8 mouse cellular contexts compared by ENCODE assay signal in genomic region chr11:5059704-5060156, GRCm38 (mm10). TPM values are rescaled to one million over a fixed set of nuclear protein-coding genes. Genes with fewer than 3 reads are reported as not detected.
A peak's percentile ranks its signal among the peaks of the same experiment; 100 is the strongest.
DNase-seq lines count a peak whose midpoint lies in the region; ATAC-seq and TF ChIP-seq lines count a peak whose summit lies in the region.

No protein-coding gene starts in this region.

- H3K4me1 ChIP-seq in kidney, embryonic 15.5 days, result peaks cover 86% of the 10 kb centered on the region
- peaks cover 56% of the 10 kb centered on the region for H3K4me1 ChIP-seq in kidney, embryonic 14.5 days (ENCODE audit: control insufficient read depth, insufficient read depth, low read length)
- peaks cover 10 to 54% of the 10 kb centered on the region in 2 experiments for H3K4me1 ChIP-seq in ES-E14 (ENCODE audit: control insufficient read depth in 2 of 2, insufficient read depth in 2 of 2, low read length in 2 of 2, poor library complexity in 1 of 2)
- peaks cover 37% of the 10 kb centered on the region for H3K4me1 ChIP-seq in heart, postnatal 0 days (ENCODE audit: control insufficient read depth, insufficient read depth)
- peaks cover 50% of the 10 kb centered on the region for H3K4me1 ChIP-seq in liver, postnatal 0 days (ENCODE audit: insufficient read depth)

- WGBS in kidney, embryonic 15.5 days, result 8% methylated on average over 27 of the region's 27 CpGs
- 15% methylated on average over 27 of the region's 27 CpGs for WGBS in kidney, embryonic 14.5 days
- 11% methylated on average over 27 of the region's 27 CpGs for WGBS in heart, postnatal 0 days
- 12% methylated on average over 27 of the region's 27 CpGs for WGBS in liver, postnatal 0 days (ENCODE audit: insufficient replicate concordance)

- H3K36me3 ChIP-seq in kidney, embryonic 15.5 days, result 0 out of 2 replicates have a peak, but pooled peaks cover 3% of the 10 kb centered on the region
- no peaks in the 10 kb centered on the region; the same call in 1 of the 2 replicates for H3K36me3 ChIP-seq in kidney, embryonic 14.5 days (ENCODE audit: control insufficient read depth, insufficient read depth, low read length)
- H3K36me3 ChIP-seq in ES-E14 (ENCODE audit: control insufficient read depth, insufficient read depth, low read length, poor library complexity, severe bottlenecking), result peaks cover 16% of the 10 kb centered on the region; the same call in 1 of the 2 replicates
- H3K36me3 ChIP-seq in heart, postnatal 0 days (replicated peaks; ENCODE audit: control insufficient read depth, insufficient read depth, low read length), result no peaks in the 10 kb centered on the region
- no peaks in the 10 kb centered on the region for H3K36me3 ChIP-seq in liver, postnatal 0 days (replicated peaks; ENCODE audit: insufficient read depth, low read length)

- no peaks in the 10 kb centered on the region for H3K9me3 ChIP-seq in kidney, embryonic 15.5 days (replicated peaks)
- H3K9me3 ChIP-seq in kidney, embryonic 14.5 days (ENCODE audit: control insufficient read depth, low read length), result no peaks in the 10 kb centered on the region
- H3K9me3 ChIP-seq in ES-E14 (ENCODE audit: control insufficient read depth, insufficient read depth, low read depth, low read length), result no peaks in the 10 kb centered on the region
- H3K9me3 ChIP-seq in heart, postnatal 0 days (replicated peaks; ENCODE audit: control insufficient read depth, low read length), result no peaks in the 10 kb centered on the region
- no peaks in the 10 kb centered on the region for H3K9me3 ChIP-seq in liver, postnatal 0 days (ENCODE audit: low read length)

- no peak for ATAC-seq in kidney, embryonic 15.5 days (replicated peaks; ENCODE audit: low FRiP score)
- no peak for ATAC-seq in kidney, embryonic 14.5 days (ENCODE audit: low FRiP score, low TSS enrichment)
- ATAC-seq in heart, postnatal 0 days (ENCODE audit: insufficient read depth, low read depth), result no peak
- ATAC-seq in liver, postnatal 0 days, result no peak

- TF ChIP-seq CTCF in heart, postnatal 0 days (IDR thresholded peaks at IDR 0.05; ENCODE audit: low read depth), result peak; percentile 77
- TF ChIP-seq CTCF in liver, postnatal 0 days (IDR thresholded peaks at IDR 0.05; ENCODE audit: low read depth), result peak; percentile 90

- H3K27ac ChIP-seq in kidney, embryonic 15.5 days, result no peak overlapping the region
- no peak overlapping the region for H3K27ac ChIP-seq in kidney, embryonic 14.5 days (ENCODE audit: low read depth, low read length)
- no peak overlapping the region for H3K27ac ChIP-seq in ES-E14 (ENCODE audit: insufficient read depth, low read depth, low read length, poor library complexity, severe bottlenecking)
- H3K27ac ChIP-seq in heart, postnatal 0 days (ENCODE audit: low read depth), result no peak overlapping the region
- H3K27ac ChIP-seq in liver, postnatal 0 days (ENCODE audit: low read depth), result no peak overlapping the region

- no peak overlapping the region for H3K4me3 ChIP-seq in kidney, embryonic 15.5 days (replicated peaks)
- H3K4me3 ChIP-seq in kidney, embryonic 14.5 days (ENCODE audit: low read length), result no peak overlapping the region
- no peak overlapping the region for H3K4me3 ChIP-seq in ES-E14 (ENCODE audit: insufficient read depth in 1 of 2, low read depth in 1 of 2, low read length in 2 of 2, poor library complexity in 1 of 2, severe bottlenecking in 1 of 2)
- H3K4me3 ChIP-seq in heart, postnatal 0 days (ENCODE audit: low read depth, low read length), result no peak overlapping the region
- H3K4me3 ChIP-seq in liver, postnatal 0 days (ENCODE audit: low read depth, low read length), result no peak overlapping the region

- no peak overlapping the region for H3K9ac ChIP-seq in kidney, embryonic 15.5 days
- no peak overlapping the region for H3K9ac ChIP-seq in kidney, embryonic 14.5 days (ENCODE audit: low read depth, low read length)
- no peak overlapping the region; the same call in 1 of the 2 replicates for H3K9ac ChIP-seq in ES-E14 (ENCODE audit: insufficient read depth, low read depth, low read length, poor library complexity, severe bottlenecking)
- no peak overlapping the region for H3K9ac ChIP-seq in heart, postnatal 0 days (replicated peaks; ENCODE audit: low read depth, low read length)
- no peak overlapping the region for H3K9ac ChIP-seq in liver, postnatal 0 days (replicated peaks)

- in situ Hi-C loops in ES-E14 (cut with MboI; ENCODE audit: low sequenced_read_pairs in 2 of 2, unreplicated experiment in 2 of 2), result no loop called here

- no peak for TF ChIP-seq EP300 in heart, postnatal 0 days (IDR thresholded peaks at IDR 0.05; ENCODE audit: low read depth)
- no peak for TF ChIP-seq EP300 in liver, postnatal 0 days (IDR thresholded peaks at IDR 0.05; ENCODE audit: low read depth)

- 0 out of 2 replicates have a peak overlapping the region, but pooled peaks have one; percentile 98 for H3K4me2 ChIP-seq in kidney, embryonic 15.5 days
- H3K4me2 ChIP-seq in kidney, embryonic 14.5 days (replicated peaks; ENCODE audit: low read depth, low read length), result no peak overlapping the region
- no peak overlapping the region for H3K4me2 ChIP-seq in heart, postnatal 0 days (ENCODE audit: low read depth, low read length)
- no peak overlapping the region for H3K4me2 ChIP-seq in liver, postnatal 0 days (ENCODE audit: low read depth, low read length)

- H3K27me3 ChIP-seq in kidney, embryonic 15.5 days, result peaks cover 87% of the 10 kb centered on the region
- peaks cover 64% of the 10 kb centered on the region for H3K27me3 ChIP-seq in kidney, embryonic 14.5 days (ENCODE audit: control insufficient read depth, insufficient read depth, low read length)
- peaks cover 46% of the 10 kb centered on the region for H3K27me3 ChIP-seq in heart, postnatal 0 days (ENCODE audit: control insufficient read depth, insufficient read depth, low read length)
- H3K27me3 ChIP-seq in liver, postnatal 0 days (ENCODE audit: insufficient read depth, low read length), result peaks cover 91% of the 10 kb centered on the region

- peak; percentile 67 for DNase-seq in ES-E14 (ENCODE audit: low read depth, low spot score)
- peak; percentile 80 for DNase-seq in brain, adult 2 months (ENCODE audit: low read depth, low spot score)
- DNase-seq in heart, postnatal 0 days (ENCODE audit: low spot score), result no peak
- peak; percentile 60 for DNase-seq in liver, postnatal 0 days
- peak; percentile 76 for DNase-seq in right cerebral cortex, postnatal 10 days (ENCODE audit: low spot score in 2 of 2)
- no peak for DNase-seq in ovary, postnatal 14 days (ENCODE audit: low spot score)

TF ChIP-seq in ES-E14, 5 proteins besides CTCF, POLR2A, EP300 and RAD21:
- no peak for TF ChIP-seq CHD2 (IDR thresholded peaks at IDR 0.05; ENCODE audit: low read depth, low read length)
- no peak for TF ChIP-seq MAFK (IDR thresholded peaks at IDR 0.05; ENCODE audit: insufficient read depth, low read depth, low read length)
- TF ChIP-seq HCFC1 (IDR thresholded peaks at IDR 0.05; ENCODE audit: borderline replicate concordance, insufficient read depth, low read length), result no peak
- TF ChIP-seq ZNF384 (IDR thresholded peaks at IDR 0.05; ENCODE audit: low read depth, low read length), result no peak
- no peak for TF ChIP-seq ZC3H11A (IDR thresholded peaks at IDR 0.05; ENCODE audit: borderline replicate concordance, low read depth, low read length)
TF ChIP-seq in ES-E14: peak in this region for 0.

RNA-seq across cellular contexts. Expression of gene Rasl10a, which starts 1.8 kb away (rescaled TPM):
- 2.8 and 4.2 TPM in 2 replicates for polyA plus RNA-seq in kidney, embryonic 15.5 days (2015; fragmentation: Nextera tagmentation; extraction: Ambion mirVana)
- polyA plus RNA-seq in kidney, embryonic 14.5 days (2014; fragmentation: Nextera tagmentation; extraction: Ambion mirVana), result 4.1 and 4.6 TPM in 2 replicates
- 1.5 TPM in 2 replicates for total RNA-seq in ES-E14 (2012; rRNA removed)
- total RNA-seq in heart, postnatal 0 days (2014; rRNA removed; ENCODE audit: low replicate concordance), result 2.7 TPM in 1 of 2 replicates, not detected in the other
- 0.85 and 1.1 TPM in 2 replicates for polyA plus RNA-seq in heart, postnatal 0 days (2015; fragmentation: Nextera tagmentation; extraction: Ambion mirVana)
- polyA plus RNA-seq in liver, postnatal 0 days (2015; fragmentation: Nextera tagmentation; extraction: Ambion mirVana), result 0.58 and 0.66 TPM in 2 replicates

RNA-seq across cellular contexts. Expression of gene Gas2l1, which starts 5.4 kb away (rescaled TPM):
- 33.1 and 34.6 TPM in 2 replicates for polyA plus RNA-seq in kidney, embryonic 15.5 days (2015; fragmentation: Nextera tagmentation; extraction: Ambion mirVana)
- polyA plus RNA-seq in kidney, embryonic 14.5 days (2014; fragmentation: Nextera tagmentation; extraction: Ambion mirVana), result 30.2 and 47.3 TPM in 2 replicates
- total RNA-seq in ES-E14 (2012; rRNA removed), result 32.7 and 40.9 TPM in 2 replicates
- 21.9 and 28.5 TPM in 2 replicates for total RNA-seq in heart, postnatal 0 days (2014; rRNA removed; ENCODE audit: low replicate concordance)
- polyA plus RNA-seq in heart, postnatal 0 days (2015; fragmentation: Nextera tagmentation; extraction: Ambion mirVana), result 11.5 and 12.0 TPM in 2 replicates
- 14.9 TPM in 2 replicates for polyA plus RNA-seq in liver, postnatal 0 days (2015; fragmentation: Nextera tagmentation; extraction: Ambion mirVana)

RNA-seq across cellular contexts. Expression of gene Rhbdd3, which starts 39.0 kb away (rescaled TPM):
- polyA plus RNA-seq in kidney, embryonic 15.5 days (2015; fragmentation: Nextera tagmentation; extraction: Ambion mirVana), result 26.4 and 31.9 TPM in 2 replicates
- 25.5 and 29.0 TPM in 2 replicates for polyA plus RNA-seq in kidney, embryonic 14.5 days (2014; fragmentation: Nextera tagmentation; extraction: Ambion mirVana)
- total RNA-seq in ES-E14 (2012; rRNA removed), result 33.9 and 40.5 TPM in 2 replicates
- total RNA-seq in heart, postnatal 0 days (2014; rRNA removed; ENCODE audit: low replicate concordance), result 17.9 and 50.4 TPM in 2 replicates
- 28.5 and 28.8 TPM in 2 replicates for polyA plus RNA-seq in heart, postnatal 0 days (2015; fragmentation: Nextera tagmentation; extraction: Ambion mirVana)
- 14.4 and 14.9 TPM in 2 replicates for polyA plus RNA-seq in liver, postnatal 0 days (2015; fragmentation: Nextera tagmentation; extraction: Ambion mirVana)

RNA-seq across cellular contexts. Expression of gene Ewsr1, which starts 39.3 kb away (rescaled TPM):
- polyA plus RNA-seq in kidney, embryonic 15.5 days (2015; fragmentation: Nextera tagmentation; extraction: Ambion mirVana), result 788 and 840 TPM in 2 replicates
- 506 and 517 TPM in 2 replicates for polyA plus RNA-seq in kidney, embryonic 14.5 days (2014; fragmentation: Nextera tagmentation; extraction: Ambion mirVana)
- total RNA-seq in ES-E14 (2012; rRNA removed), result 396 and 421 TPM in 2 replicates
- 213 and 286 TPM in 2 replicates for total RNA-seq in heart, postnatal 0 days (2014; rRNA removed; ENCODE audit: low replicate concordance)
- polyA plus RNA-seq in heart, postnatal 0 days (2015; fragmentation: Nextera tagmentation; extraction: Ambion mirVana), result 204 and 238 TPM in 2 replicates
- polyA plus RNA-seq in liver, postnatal 0 days (2015; fragmentation: Nextera tagmentation; extraction: Ambion mirVana), result 146 and 157 TPM in 2 replicates

Comparison
In these comparisons a context has a peak if more than half of its experiments do, and no peak if none do; other contexts are left out.
1. DNase-seq: peak in ES-E14 (single experiment), brain, adult 2 months (single experiment), liver, postnatal 0 days (single experiment) and right cerebral cortex, postnatal 10 days (2 of 2); none in heart, postnatal 0 days (single experiment) and ovary, postnatal 14 days (single experiment).